Comparison of ENCODE assay signal across 8 mouse cellular contexts in the genomic region with DNA sequence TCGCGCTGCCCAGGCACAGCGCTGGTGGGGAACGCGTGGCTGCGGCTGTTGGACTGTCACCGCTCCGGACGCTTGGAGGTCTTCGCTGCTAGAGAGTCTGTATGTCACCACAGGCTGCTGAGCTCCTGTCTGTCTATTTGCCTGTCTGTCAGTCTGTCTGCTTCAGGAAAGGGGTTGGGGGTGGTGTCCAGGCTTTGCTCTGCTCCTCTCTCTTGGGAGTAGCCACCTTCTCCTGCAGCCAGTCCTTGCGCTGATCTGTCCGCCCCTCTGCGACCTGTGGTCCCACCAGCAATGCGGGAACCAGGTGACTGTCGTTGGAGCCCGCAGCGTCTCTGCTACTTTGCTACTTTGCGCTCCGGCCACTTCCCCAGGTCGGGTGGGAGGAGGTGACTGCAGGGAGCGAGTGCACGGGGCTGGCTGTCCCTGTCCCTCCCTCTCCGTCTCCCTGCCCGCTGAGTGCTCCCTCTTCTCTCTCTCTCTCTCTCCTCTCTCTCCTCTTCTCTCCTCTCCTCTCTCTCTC. TPM values are rescaled to one million over a fixed set of nuclear protein-coding genes. Genes with fewer than 3 reads are reported as not detected.
DNase-seq lines count a peak whose midpoint lies in the region; ATAC-seq and TF ChIP-seq lines count a peak whose summit lies in the region.

No protein-coding gene starts in this region.

- H3K9ac ChIP-seq in heart, embryonic 15.5 days: peak overlapping the region; percentile 4; the same call in 1 of the 2 replicates
- H3K9ac ChIP-seq in embryonic facial prominence, embryonic 15.5 days: no peak overlapping the region
- H3K9ac ChIP-seq in intestine, postnatal 0 days (ENCODE audit: low read depth, low read length): no peak overlapping the region

- H3K27ac ChIP-seq in heart, embryonic 15.5 days: no peak overlapping the region
- no peak overlapping the region for H3K27ac ChIP-seq in embryonic facial prominence, embryonic 15.5 days (replicated peaks)
- H3K27ac ChIP-seq in intestine, postnatal 0 days (ENCODE audit: low read depth, low read length): no peak overlapping the region

- H3K4me1 ChIP-seq in heart, embryonic 15.5 days (replicated peaks): peaks cover 15% of the 10 kb centered on the region
- peaks cover 13% of the 10 kb centered on the region for H3K4me1 ChIP-seq in embryonic facial prominence, embryonic 15.5 days
- no peaks in the 10 kb centered on the region for H3K4me1 ChIP-seq in intestine, postnatal 0 days (replicated peaks; ENCODE audit: control insufficient read depth, insufficient read depth, low read length)

- peak overlapping the region; percentile 49 for H3K4me3 ChIP-seq in heart, embryonic 15.5 days
- H3K4me3 ChIP-seq in embryonic facial prominence, embryonic 15.5 days (replicated peaks): peak overlapping the region; percentile 43
- no peak overlapping the region for H3K4me3 ChIP-seq in intestine, postnatal 0 days (ENCODE audit: low read depth, low read length)

- H3K27me3 ChIP-seq in heart, embryonic 15.5 days: peaks cover 53% of the 10 kb centered on the region
- H3K27me3 ChIP-seq in embryonic facial prominence, embryonic 15.5 days: peaks cover 61% of the 10 kb centered on the region
- peaks cover 23% of the 10 kb centered on the region for H3K27me3 ChIP-seq in intestine, postnatal 0 days (replicated peaks; ENCODE audit: control insufficient read depth, insufficient read depth, low read length)

- no peaks in the 10 kb centered on the region for H3K36me3 ChIP-seq in heart, embryonic 15.5 days
- H3K36me3 ChIP-seq in embryonic facial prominence, embryonic 15.5 days: no peaks in the 10 kb centered on the region
- H3K36me3 ChIP-seq in intestine, postnatal 0 days (ENCODE audit: control insufficient read depth, insufficient read depth): no peaks in the 10 kb centered on the region

- H3K9me3 ChIP-seq in heart, embryonic 15.5 days (replicated peaks): no peaks in the 10 kb centered on the region
- H3K9me3 ChIP-seq in embryonic facial prominence, embryonic 15.5 days (replicated peaks): no peaks in the 10 kb centered on the region
- no peaks in the 10 kb centered on the region for H3K9me3 ChIP-seq in intestine, postnatal 0 days (ENCODE audit: control insufficient read depth)

- 1% methylated on average over 24 of the region's 24 CpGs for WGBS in heart, embryonic 15.5 days
- WGBS in embryonic facial prominence, embryonic 15.5 days: under 1% methylated on average over 24 of the region's 24 CpGs
- 1% methylated on average over 24 of the region's 24 CpGs for WGBS in intestine, postnatal 0 days

- no peak for DNase-seq in heart, adult 9 months (ENCODE audit: low spot score in 2 of 2)
- DNase-seq in brain, adult 2 months (ENCODE audit: low read depth, low spot score): peak; percentile 90
- DNase-seq in neural tube, embryonic 10.5 days (ENCODE audit: extremely low spot score, low spot score): peak; percentile 67
- no peak for DNase-seq in testis, postnatal 14 days (ENCODE audit: low spot score)
- DNase-seq in frontal cortex, postnatal 25 days (ENCODE audit: low spot score in 2 of 2): no peak

- peak; percentile 27; the same call in 1 of the 2 replicates for ATAC-seq in heart, embryonic 15.5 days (replicated peaks; ENCODE audit: insufficient number of reproducible peaks, insufficient read depth, low FRiP score, low read depth)
- peak; percentile 51; the same call in 1 of the 2 replicates for ATAC-seq in embryonic facial prominence, embryonic 15.5 days (ENCODE audit: insufficient number of reproducible peaks, low FRiP score, low TSS enrichment, low read depth)
- ATAC-seq in intestine, postnatal 0 days: no peak

- TF ChIP-seq CTCF in intestine, postnatal 0 days (IDR thresholded peaks at IDR 0.05; ENCODE audit: low read depth): no peak

- peak overlapping the region; percentile 93 for H3K4me2 ChIP-seq in heart, embryonic 15.5 days
- peak overlapping the region; percentile 79 for H3K4me2 ChIP-seq in embryonic facial prominence, embryonic 15.5 days (replicated peaks)
- H3K4me2 ChIP-seq in intestine, postnatal 0 days (replicated peaks; ENCODE audit: low read depth): 0 out of 2 replicates have a peak overlapping the region, but pooled peaks have one; percentile 35

RNA-seq across cellular contexts. Expression of gene Arpp21, which starts 1.2 kb away (rescaled TPM):
- polyA plus RNA-seq in heart, embryonic 15.5 days (2015; fragmentation: Nextera tagmentation; extraction: Ambion mirVana): 3.2 and 15.5 TPM in 2 replicates
- polyA plus RNA-seq in embryonic facial prominence, embryonic 15.5 days (2015; fragmentation: Nextera tagmentation; extraction: Ambion mirVana): 20.7 and 29.3 TPM in 2 replicates
- polyA plus RNA-seq in intestine, postnatal 0 days (2015; fragmentation: Nextera tagmentation; extraction: Ambion mirVana): 0.82 and 1.1 TPM in 2 replicates

Comparison
In these comparisons a context has a peak if more than half of its experiments do, and no peak if none do; other contexts are left out.
1. H3K4me2 ChIP-seq: peak in every context shown above with its lines; median percentile 93 in heart, embryonic 15.5 days; 79 in embryonic facial prominence, embryonic 15.5 days; 35 in intestine, postnatal 0 days.
2. DNase-seq: peak in brain, adult 2 months (single experiment) and neural tube, embryonic 10.5 days (single experiment); none in heart, adult 9 months (0 of 2), testis, postnatal 14 days (single experiment) and frontal cortex, postnatal 25 days (0 of 2).